Mouse (Mus musculus) cerebellum, adult 11 months (tissue): ENCODE results near the gene Lat.
"Not testable (repeated sequence)": the region's sequence is repeated elsewhere in the genome, so short reads cannot be mapped to it uniquely, and the experiment has no call there.

Experiments used
- DNase-seq: peaks from one replicate; pipeline ENCODE4 v3.0.0; 2022

Gene Lat

DNA sequence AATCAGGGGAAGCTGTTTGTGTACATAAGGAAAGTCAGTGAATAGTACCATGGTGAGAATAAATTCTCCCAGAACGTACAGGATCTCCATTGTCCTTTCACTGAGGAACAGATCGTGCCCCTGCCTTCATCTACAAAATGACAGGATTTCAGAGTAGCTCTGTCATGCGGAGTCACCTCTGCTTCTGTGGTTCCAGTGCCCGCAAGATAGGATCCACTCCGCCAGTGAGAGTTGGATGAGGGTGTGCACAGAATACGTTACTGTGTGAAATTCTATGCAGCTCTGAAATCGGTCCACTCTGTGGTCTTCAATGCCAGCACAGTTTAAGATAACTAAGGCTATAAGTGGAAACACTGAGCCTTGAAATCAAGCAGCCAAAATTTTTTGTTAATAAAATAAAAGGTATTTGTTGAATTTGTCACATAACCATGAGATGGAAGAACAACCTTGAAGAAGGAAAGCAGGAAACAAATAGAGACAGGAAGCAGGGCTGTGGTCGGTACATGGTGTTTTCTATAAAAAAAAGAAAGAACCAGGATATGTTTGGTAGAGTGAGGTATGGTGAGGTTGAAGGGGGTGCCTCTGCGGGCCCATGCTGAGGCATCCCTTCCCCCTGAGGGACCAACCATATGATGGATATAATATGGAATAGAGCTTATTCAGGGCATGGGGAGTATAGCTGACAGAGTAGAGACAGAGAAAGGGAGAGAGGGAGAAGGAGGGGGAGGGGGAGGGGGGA lies 39.3 kb downstream of the Lat start:
- DNase-seq: no peak

DNA sequence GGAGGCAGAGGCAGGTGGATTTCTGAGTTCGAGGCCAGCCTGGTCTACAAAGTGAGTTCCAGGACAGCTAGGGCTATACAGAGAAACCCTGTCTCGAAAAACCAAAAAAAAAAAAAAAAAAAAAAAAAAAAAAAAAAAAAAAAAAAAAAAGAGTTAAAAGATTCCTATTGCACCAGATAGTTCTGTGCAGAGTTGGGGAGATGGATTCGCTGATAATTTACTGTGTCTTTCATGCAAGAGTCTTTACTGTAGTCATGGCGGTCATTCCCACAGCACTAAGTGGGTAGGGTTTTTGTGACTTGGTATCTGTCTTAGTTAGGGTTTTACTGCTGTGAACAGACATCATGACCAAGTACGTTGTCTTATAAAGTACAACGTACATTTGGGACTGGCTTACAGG lies 40.5 kb downstream of the Lat start:
- DNase-seq: not testable (repeated sequence)

DNA sequence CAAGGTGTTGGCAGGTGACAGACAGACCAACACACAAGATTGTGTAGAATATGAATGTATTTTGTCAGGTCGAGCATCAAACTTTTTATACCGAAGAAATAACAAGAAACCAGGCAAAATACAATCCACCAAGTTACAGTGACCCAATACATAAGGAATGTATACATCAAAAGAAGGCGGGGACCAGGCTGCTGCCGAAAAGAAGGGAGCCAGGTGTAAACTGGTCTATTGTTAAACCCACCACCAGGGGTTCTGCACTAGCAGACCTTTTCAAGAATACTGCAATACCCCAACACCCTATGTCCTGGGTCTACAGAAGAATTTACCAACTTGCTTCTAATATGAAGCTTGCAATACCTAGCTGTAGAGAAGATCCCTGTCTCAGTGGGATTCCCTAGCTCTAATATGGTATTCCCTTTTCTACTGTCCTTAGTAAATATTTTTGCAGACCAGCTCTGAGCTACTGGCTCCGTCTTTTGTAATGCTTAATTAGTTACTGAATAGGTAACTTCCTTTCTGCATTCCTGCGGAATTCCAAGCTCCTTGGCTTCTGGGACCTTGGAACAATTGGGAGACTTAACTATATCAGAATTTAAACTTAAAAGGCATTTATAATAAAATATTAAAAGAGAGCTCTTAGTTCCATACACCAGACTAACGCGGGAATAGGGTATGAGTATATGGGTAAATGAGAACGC lies 43.6 kb downstream of the Lat start:
- not testable (repeated sequence) for DNase-seq

DNA sequence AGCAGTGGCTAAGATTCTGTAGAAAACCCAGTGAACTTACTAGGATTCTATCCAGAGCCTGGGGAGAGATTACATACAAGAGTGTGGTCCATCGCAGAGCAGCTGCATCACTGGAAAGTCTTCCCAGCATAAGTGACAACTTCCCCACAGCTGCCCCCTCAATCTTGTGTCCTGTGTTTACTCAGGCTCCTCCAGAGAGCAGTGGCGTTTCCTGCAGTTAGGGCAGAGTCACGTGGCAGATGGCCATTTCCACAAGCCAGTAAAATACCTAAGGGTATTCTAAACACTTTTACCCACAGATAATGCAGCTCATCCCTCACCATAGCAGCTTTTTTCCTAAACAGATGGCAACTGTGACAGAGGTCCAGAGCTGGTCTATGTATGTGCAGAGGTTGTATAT lies 44.6 kb downstream of the Lat start:
- no peak for DNase-seq

DNA sequence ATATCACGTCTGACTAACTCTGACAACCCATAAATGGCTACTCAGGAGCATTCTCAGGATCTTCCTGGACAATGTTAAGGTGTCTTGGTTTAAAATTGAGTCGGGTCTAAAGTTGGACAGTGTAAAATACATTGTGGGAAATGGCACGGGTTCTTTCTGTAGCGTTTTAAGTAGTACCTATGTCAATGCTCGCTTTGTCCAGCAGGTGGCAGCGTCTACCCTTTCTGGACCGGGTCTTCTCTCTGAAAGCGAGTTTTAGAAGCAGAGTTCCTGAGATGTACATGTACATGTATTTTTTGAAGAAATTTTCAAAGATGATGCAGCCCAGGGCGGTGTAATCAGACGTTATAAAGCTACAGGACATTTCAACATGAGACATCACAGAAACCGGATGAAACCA lies 45.6 kb downstream of the Lat start:
- peak; percentile 69 for DNase-seq

DNA sequence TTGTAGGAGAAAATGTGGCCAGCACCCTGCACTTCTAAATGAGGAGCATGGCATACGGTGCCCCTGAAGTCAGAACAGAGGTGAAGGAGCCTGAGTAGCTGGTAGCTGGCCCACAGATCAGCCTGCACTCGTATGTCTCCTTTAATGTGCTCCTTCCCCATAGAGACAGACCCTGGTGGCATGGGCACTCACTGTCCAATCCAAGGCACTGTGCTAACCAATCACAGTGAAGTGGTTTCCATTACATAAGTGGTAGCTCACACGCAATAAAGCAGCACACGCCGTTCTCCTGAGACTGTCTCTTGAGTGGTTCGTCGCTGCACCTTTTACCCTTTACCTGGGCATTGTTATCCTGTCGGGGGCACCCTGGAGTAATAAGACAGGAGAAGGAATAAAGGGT lies 55.1 kb downstream of the Lat start:
- DNase-seq: no peak
